Mouse (Mus musculus) cortical plate, adult 2 months (tissue): ENCODE results near the gene Oas2. TPM values are rescaled to one million over a fixed set of nuclear protein-coding genes. Genes with fewer than 3 reads are reported as not detected.
"Not testable (repeated sequence)": the region's sequence is repeated elsewhere in the genome, so short reads cannot be mapped to it uniquely, and the experiment has no call there.

Experiments
- H3K27ac ChIP-seq: fragments of 200-500 bp; 2 replicates; pipeline ENCODE4 v1.5.1; 2012; ENCODE audit warnings: low read length, control low read depth, inconsistent platforms; ENCODE audit not compliant: insufficient read depth
- H3K4me1 ChIP-seq: fragments of 200-500 bp; 2 replicates; pipeline ENCODE4 v1.6.1; 2011; ENCODE audit warnings: low read length; ENCODE audit not compliant: control insufficient read depth, insufficient read depth
- H3K4me3 ChIP-seq: fragments of 200-500 bp; 2 replicates; pipeline ENCODE4 v1.5.1; 2011; ENCODE audit warnings: mild to moderate bottlenecking, low read length, control low read depth; ENCODE audit not compliant: insufficient read depth
- CTCF ChIP-seq: fragments of 200-500 bp; IDR thresholded peaks from 2 replicates; pipeline ENCODE4 v1.5.1; 2011; ENCODE audit warnings: mild to moderate bottlenecking, control low read depth, low read length; ENCODE audit not compliant: insufficient read depth; ENCODE audit errors: extremely low read depth
- POLR2A ChIP-seq: fragments of 200-500 bp; IDR thresholded peaks from 2 replicates; pipeline ENCODE4 v1.6.1; 2011; ENCODE audit warnings: mild to moderate bottlenecking, low read length, control low read depth; ENCODE audit not compliant: insufficient read depth; ENCODE audit errors: extremely low read depth
- polyA plus RNA-seq: library from polyadenylated mRNA; depleted of rRNA; stranded (reverse); fragments of >200 nt; gene quantifications from 2 replicates; pipeline ENCODE4 v1.2.3, GENCODE M21; 2012; rRNA removed

Oas2 gene
- polyA plus RNA-seq, result 0.73 and 0.87 TPM in 2 replicates

GRCm38 (mm10) chr5:120749688-120750087, at the start of gene Oas2:
Oas2 (minus strand) TSS chr5:120749853.
- Histone ChIP-seq H3K4me1 (no peaks in the 10 kb centered on the region), H3K4me3 (no peak within 1 kb of the TSS), H3K27ac (no peak within 1 kb of the TSS)
- TF ChIP-seq POLR2A, result no peak
- TF ChIP-seq CTCF, result no peak

GRCm38 (mm10) chr5:120798943-120799342, 49.3 kb upstream of the Oas2 start:
- not testable (repeated sequence) for H3K4me3 ChIP-seq, H3K27ac ChIP-seq

GRCm38 (mm10) chr5:120798147-120798546, 48.5 kb upstream of the Oas2 start:
- not testable (repeated sequence) for H3K27ac ChIP-seq, H3K4me1 ChIP-seq

More at GRCm38 (mm10) chr5:120798943-120799342, 49.3 kb upstream of the Oas2 start:
- H3K4me1 ChIP-seq, result not testable (repeated sequence)

GRCm38 (mm10) chr5:120795480-120796034, 45.9 kb upstream of the Oas2 start, which contains the start of gene Oas1e:
Oas1e (minus strand) TSS chr5:120795530.
- not testable (repeated sequence) for H3K4me3 ChIP-seq, H3K4me1 ChIP-seq, H3K27ac ChIP-seq

More at GRCm38 (mm10) chr5:120798147-120798546, 48.5 kb upstream of the Oas2 start:
- H3K4me3 ChIP-seq, result not testable (repeated sequence)

- no peak overlapping the region for H3K4me3 ChIP-seq
- peak; percentile 59 for TF ChIP-seq CTCF
- TF ChIP-seq POLR2A, result no peak
- no peak overlapping the region for H3K27ac ChIP-seq
- no peaks in the 10 kb centered on the region for H3K4me1 ChIP-seq
Measured at GRCm38 (mm10) chr5:120793043-120793442, 43.4 kb upstream of the Oas2 start.

GRCm38 (mm10) chr5:120787042-120787441, 37.4 kb upstream of the Oas2 start:
- H3K27ac ChIP-seq, result no peak overlapping the region
- no peak for TF ChIP-seq POLR2A
- no peak for TF ChIP-seq CTCF
- no peaks in the 10 kb centered on the region for H3K4me1 ChIP-seq

GRCm38 (mm10) chr5:120782446-120782845, 32.8 kb upstream of the Oas2 start:
- TF ChIP-seq POLR2A (no peak), CTCF (no peak)
- no peak overlapping the region for H3K27ac ChIP-seq
- no peaks in the 10 kb centered on the region; the same call in none of the 2 replicates for H3K4me1 ChIP-seq
- H3K4me3 ChIP-seq, result no peak overlapping the region

More at GRCm38 (mm10) chr5:120787042-120787441, 37.4 kb upstream of the Oas2 start:
- H3K4me3 ChIP-seq, result no peak overlapping the region

- TF ChIP-seq CTCF, result peak; percentile 24
- TF ChIP-seq POLR2A, result no peak
- H3K4me3 ChIP-seq, result no peak overlapping the region
Measured at GRCm38 (mm10) chr5:120781646-120782045, 32.0 kb upstream of the Oas2 start.

GRCm38 (mm10) chr5:120779922-120780321, 30.3 kb upstream of the Oas2 start:
- H3K4me1 ChIP-seq, result no peaks in the 10 kb centered on the region; the same call in none of the 2 replicates
- H3K4me3 ChIP-seq, result no peak overlapping the region
- TF ChIP-seq CTCF, result no peak
- TF ChIP-seq POLR2A, result no peak
- no peak overlapping the region for H3K27ac ChIP-seq

More at GRCm38 (mm10) chr5:120781646-120782045, 32.0 kb upstream of the Oas2 start:
- no peaks in the 10 kb centered on the region; the same call in none of the 2 replicates for H3K4me1 ChIP-seq
- no peak overlapping the region for H3K27ac ChIP-seq

- H3K4me1 ChIP-seq, result no peaks in the 10 kb centered on the region; the same call in none of the 2 replicates
- H3K27ac ChIP-seq, result no peak overlapping the region
- TF ChIP-seq CTCF (no peak), POLR2A (no peak)
- H3K4me3 ChIP-seq, result no peak overlapping the region
Measured at GRCm38 (mm10) chr5:120778941-120779340, 29.3 kb upstream of the Oas2 start.
